Mouse (Mus musculus): ENCODE measurements at regions not wholly inside any gene's neighbourhood (a gene's known extent, or its start where the extent isn't known, plus 50 kb on each side); places are given as distances from the start of the nearest gene placed in this dataset.

- TF ChIP-seq CTCF (conservative IDR thresholded peaks at IDR 0.05; ENCODE audit: insufficient read depth, insufficient read length, low read depth, low read length) = no peak
- TF ChIP-seq POLR2A (IDR thresholded peaks at IDR 0.05; ENCODE audit: low read depth, low read length) = no peak
Measured at GRCm38 (mm10) chr17:65105622-65106021, 269.8 kb upstream of the 4930583I09Rik start.

Measured in kidney, adult 2 months (tissue).